Mouse (Mus musculus) forebrain, embryonic 12.5 days (tissue): ENCODE results near the gene Abcb7. TPM values are rescaled to one million over a fixed set of nuclear protein-coding genes. Genes with fewer than 3 reads are reported as not detected.

ENCODE experiments used
- ATAC-seq: fragments of 200-750 bp; cut with Nextera tagmentation; 2 replicates; pipeline ENCODE4 v1.8.0; 2017; ENCODE audit warnings: moderate TSS enrichment; ENCODE audit not compliant: low FRiP score
- H3K27ac ChIP-seq: fragments of 300-500 bp; sonication (generic); 2 replicates; pipeline ENCODE4 v1.5.1; 2016; ENCODE audit warnings: mild to moderate bottlenecking
- H3K27me3 ChIP-seq: fragments of 300-500 bp; sonication (generic); 2 replicates; pipeline ENCODE4 v1.6.1; 2016; ENCODE audit warnings: mild to moderate bottlenecking
- H3K36me3 ChIP-seq: fragments of 300-500 bp; sonication (generic); replicated peaks from 2 replicates; pipeline ENCODE4 v1.6.1; 2016; ENCODE audit warnings: mild to moderate bottlenecking
- H3K4me1 ChIP-seq: fragments of 300-500 bp; sonication (generic); 2 replicates; pipeline ENCODE4 v1.6.1; 2016
- H3K4me2 ChIP-seq: fragments of 300-500 bp; sonication (generic); 2 replicates; pipeline ENCODE4 v1.6.1; 2016; ENCODE audit warnings: mild to moderate bottlenecking, moderate library complexity
- H3K4me3 ChIP-seq: fragments of 300-500 bp; sonication (generic); replicated peaks from 2 replicates; pipeline ENCODE4 v1.5.1; 2016; ENCODE audit warnings: mild to moderate bottlenecking
- H3K9ac ChIP-seq: fragments of 300-500 bp; sonication (generic); 2 replicates; pipeline ENCODE4 v1.6.1; 2016; ENCODE audit warnings: mild to moderate bottlenecking
- H3K9me3 ChIP-seq: fragments of 300-500 bp; sonication (generic); 2 replicates; pipeline ENCODE4 v1.6.1; 2016
- WGBS: fragments of 180-500 bp; shearing (Covaris S2); methylation state at CpG from one replicate; pipeline ENCODE4 v1.1.7; 2016; 5-methylcytosine and 5-hydroxymethylcytosine counted together
- polyA plus RNA-seq: library from polyadenylated mRNA; unstranded; fragments of >200 nt; fragmentation: Nextera tagmentation; extraction: Ambion mirVana; gene quantifications from 2 replicates; pipeline ENCODE4 v1.2.1, GENCODE M21; 2016

The Abcb7 gene
- polyA plus RNA-seq, 1 experiment from 2014 or later: 14.8 TPM

DNA sequence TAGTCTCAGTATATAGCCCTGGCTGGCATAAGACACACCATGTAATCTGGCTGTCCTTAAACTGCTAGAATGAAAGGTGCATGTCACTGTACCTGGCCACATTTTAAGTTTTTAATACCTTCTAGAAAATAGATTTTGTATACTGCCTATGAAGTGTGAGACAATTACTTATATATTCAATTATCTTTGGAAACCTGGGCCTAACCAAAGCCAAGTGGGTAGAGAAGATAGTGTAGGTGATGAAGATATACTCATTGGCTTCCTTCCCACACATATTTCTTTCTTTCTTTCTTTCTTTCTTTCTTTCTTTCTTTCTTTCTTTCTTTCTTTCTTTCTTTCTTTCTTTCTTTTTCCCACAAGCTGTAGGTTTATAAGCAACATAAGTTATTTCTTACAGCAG, 121.9 kb downstream of the Abcb7 start:
- Histone ChIP-seq H3K4me2 (no peak overlapping the region), H3K27ac (no peak overlapping the region), H3K9me3 (no peaks in the 10 kb centered on the region), H3K27me3 (peaks cover 3% of the 10 kb centered on the region; the same call in 1 of the 2 replicates), H3K36me3 (0 out of 2 replicates have a peak, but pooled peaks cover 4% of the 10 kb centered on the region), H3K4me3 (no peak overlapping the region), H3K9ac (no peak overlapping the region), H3K4me1 (no peaks in the 10 kb centered on the region)
- ATAC-seq: no peak

DNA sequence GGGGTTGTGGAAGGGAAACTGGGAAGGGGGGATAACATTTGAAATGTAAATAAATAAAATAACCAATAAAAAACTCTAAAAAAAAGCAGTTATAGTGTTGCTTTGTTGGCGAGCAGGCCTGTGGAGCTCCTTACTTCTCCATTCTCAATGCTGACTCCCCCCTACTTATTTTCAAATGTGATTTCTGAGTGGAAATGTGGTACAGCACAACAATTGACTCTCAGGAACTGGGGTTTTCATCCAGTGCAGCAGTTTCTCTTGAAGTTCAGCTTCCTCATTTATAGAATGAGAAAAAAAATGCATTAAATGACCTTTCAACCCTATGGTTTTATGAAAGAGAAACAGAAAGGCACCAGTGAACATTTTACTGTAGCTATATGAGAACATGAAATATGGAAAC, 133.8 kb downstream of the Abcb7 start:
- H3K4me1 ChIP-seq: no peaks in the 10 kb centered on the region
- no peak overlapping the region for H3K9ac ChIP-seq
- no peak overlapping the region for H3K4me3 ChIP-seq
- H3K27me3 ChIP-seq: peaks cover 9% of the 10 kb centered on the region; the same call in 1 of the 2 replicates
- H3K9me3 ChIP-seq: no peaks in the 10 kb centered on the region
- ATAC-seq: no peak
- H3K36me3 ChIP-seq: no peaks in the 10 kb centered on the region
- no peak overlapping the region for H3K27ac ChIP-seq
- WGBS: 89% methylated on average over 1 of the region's 1 CpGs
- no peak overlapping the region for H3K4me2 ChIP-seq

DNA sequence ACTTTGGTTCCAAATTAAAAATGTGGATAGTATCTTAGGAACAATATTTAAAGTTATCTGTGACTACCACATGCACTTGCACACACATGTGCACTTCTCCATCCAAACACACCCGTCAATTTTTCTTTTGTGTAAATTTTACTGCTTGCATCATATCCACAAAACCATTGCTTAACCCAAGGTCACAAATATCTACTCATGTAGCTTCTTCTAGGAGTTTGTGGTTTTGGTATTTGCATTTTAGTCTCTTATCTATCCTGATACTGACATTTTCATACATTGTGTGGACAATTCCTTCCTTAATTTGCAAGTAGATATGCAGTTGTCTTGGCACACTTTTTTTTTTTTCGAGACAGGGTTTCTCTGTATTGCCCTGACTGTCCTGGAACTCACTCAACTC, 149.3 kb downstream of the Abcb7 start:
- 76% methylated on average over 2 of the region's 2 CpGs for WGBS
- H3K4me2 ChIP-seq: no peak overlapping the region

DNA sequence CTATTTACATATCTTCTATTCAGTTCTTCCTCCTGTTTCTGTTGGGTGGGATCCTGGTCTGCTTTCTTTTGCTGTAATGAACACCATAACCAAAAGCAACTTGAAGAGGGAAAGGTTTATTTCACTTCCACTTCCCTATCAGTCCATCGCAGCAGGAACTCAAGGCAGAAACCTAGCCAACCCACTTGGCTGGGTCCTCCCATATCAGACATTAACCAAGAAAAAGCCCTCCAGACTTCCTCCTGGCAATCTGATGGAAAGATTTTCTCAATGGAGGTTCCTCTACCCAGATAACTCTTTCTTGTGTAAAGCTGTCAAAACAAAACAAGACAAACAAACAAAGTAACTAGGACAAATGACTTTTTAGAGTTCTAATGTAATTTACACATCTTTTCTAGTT, 151.2 kb downstream of the Abcb7 start:
- Histone ChIP-seq H3K9ac (no peak overlapping the region), H3K27ac (no peak overlapping the region), H3K27me3 (0 out of 2 replicates have a peak, but pooled peaks cover 3% of the 10 kb centered on the region), H3K4me1 (no peaks in the 10 kb centered on the region), H3K36me3 (no peaks in the 10 kb centered on the region), H3K9me3 (no peaks in the 10 kb centered on the region), H3K4me3 (no peak overlapping the region), H3K4me2 (no peak overlapping the region)
- 86% methylated on average over 1 of the region's 1 CpGs for WGBS
- ATAC-seq: no peak

More for the DNA sequence above, 149.3 kb downstream of the Abcb7 start:
- Histone ChIP-seq H3K27ac (no peak overlapping the region), H3K4me1 (no peaks in the 10 kb centered on the region), H3K4me3 (no peak overlapping the region), H3K27me3 (0 out of 2 replicates have a peak, but pooled peaks cover 3% of the 10 kb centered on the region), H3K36me3 (no peaks in the 10 kb centered on the region), H3K9me3 (no peaks in the 10 kb centered on the region), H3K9ac (no peak overlapping the region)
- no peak for ATAC-seq

DNA sequence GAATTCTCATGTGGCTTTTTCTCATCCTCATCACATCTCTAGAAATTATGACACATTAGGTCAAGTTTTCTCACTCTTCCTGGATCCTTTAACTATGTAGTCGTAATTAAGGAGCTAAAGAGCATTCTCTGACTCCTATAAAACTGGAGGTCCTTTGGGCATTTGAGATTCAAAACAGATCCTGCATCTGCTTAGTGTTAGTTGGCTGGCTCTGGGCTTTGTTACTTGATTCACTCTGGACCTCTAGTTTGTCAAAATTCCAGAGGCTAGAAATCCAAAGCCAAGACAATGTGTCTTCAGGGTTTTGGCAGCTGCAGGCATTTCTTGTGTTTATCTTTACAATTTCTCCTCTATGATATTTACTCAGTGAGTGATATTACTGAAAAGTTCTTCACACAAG, 157.1 kb downstream of the Abcb7 start:
- H3K4me1 ChIP-seq: no peaks in the 10 kb centered on the region

More for the DNA sequence above, 157.1 kb downstream of the Abcb7 start:
- ATAC-seq: no peak
- H3K9ac ChIP-seq: no peak overlapping the region
- H3K27ac ChIP-seq: no peak overlapping the region
- no peaks in the 10 kb centered on the region for H3K9me3 ChIP-seq
- H3K4me3 ChIP-seq: no peak overlapping the region
- H3K4me2 ChIP-seq: no peak overlapping the region
- no peaks in the 10 kb centered on the region for H3K27me3 ChIP-seq
- WGBS: 54% methylated on average over 1 of the region's 1 CpGs
- no peaks in the 10 kb centered on the region for H3K36me3 ChIP-seq

Other genes with a start within 250 kb of the Abcb7 start
- gene Nexmif, start 212.7 kb downstream of the Abcb7 start, polyA plus RNA-seq: 4.0 and 4.1 TPM in 2 replicates
- 1.5 and 1.9 TPM in 2 replicates for gene Uprt, start 69.0 kb upstream of the Abcb7 start, polyA plus RNA-seq